Mouse (Mus musculus) midbrain, postnatal 0 days (tissue): ENCODE measurements around the gene Ap1g1. TPM values are rescaled to one million over a fixed set of nuclear protein-coding genes. Genes with fewer than 3 reads are reported as not detected.

Experiments used
- ATAC-seq: fragments of 200-750 bp; cut with Nextera tagmentation; 2 replicates; pipeline ENCODE4 v1.8.0; 2017; ENCODE audit warnings: moderate number of reproducible peaks, mild to moderate bottlenecking, moderate TSS enrichment, moderate library complexity; ENCODE audit not compliant: low FRiP score
- DNase-seq: peaks from one replicate; pipeline ENCODE4 v3.0.0-alpha.2; 2015; ENCODE audit warnings: low spot score
- H3K27ac ChIP-seq: fragments of 300-500 bp; sonication (generic); 2 replicates; pipeline ENCODE4 v1.5.1; 2014; ENCODE audit warnings: low read depth, mild to moderate bottlenecking, low read length, mixed read lengths
- H3K27me3 ChIP-seq: fragments of 300-500 bp; sonication (generic); 2 replicates; pipeline ENCODE4 v1.6.1; 2014; ENCODE audit warnings: low read length, control low read depth, mixed read lengths; ENCODE audit not compliant: insufficient read depth
- H3K36me3 ChIP-seq: fragments of 300-500 bp; sonication (generic); 2 replicates; pipeline ENCODE4 v1.6.1; 2014; ENCODE audit warnings: low read length, control low read depth, mixed read lengths; ENCODE audit not compliant: insufficient read depth
- H3K4me1 ChIP-seq: fragments of 300-500 bp; sonication (generic); 2 replicates; pipeline ENCODE4 v1.6.1; 2014; ENCODE audit warnings: mild to moderate bottlenecking, control low read depth, antibody characterized with exemption, low read length, mixed read lengths; ENCODE audit not compliant: insufficient read depth
- H3K4me2 ChIP-seq: fragments of 300-500 bp; sonication (generic); 2 replicates; pipeline ENCODE4 v1.6.1; 2014; ENCODE audit warnings: low read depth, mild to moderate bottlenecking, low read length, mixed read lengths; ENCODE audit not compliant: poor library complexity, severe bottlenecking
- H3K4me3 ChIP-seq: fragments of 300-500 bp; sonication (generic); 2 replicates; pipeline ENCODE4 v1.5.1; 2014; ENCODE audit warnings: low read depth, mild to moderate bottlenecking, low read length, moderate library complexity
- H3K9ac ChIP-seq: fragments of 300-500 bp; sonication (generic); replicated peaks from 2 replicates; pipeline ENCODE4 v1.6.1; 2014; ENCODE audit warnings: mild to moderate bottlenecking, low read length, moderate library complexity, mixed read lengths; ENCODE audit not compliant: poor library complexity, severe bottlenecking
- H3K9me3 ChIP-seq: fragments of 300-500 bp; sonication (generic); 2 replicates; pipeline ENCODE4 v1.6.1; 2016; ENCODE audit warnings: low read length, control low read depth
- CTCF ChIP-seq: IDR thresholded peaks from 2 replicates; pipeline ENCODE4 v1.5.1; 2016; ENCODE audit warnings: antibody characterized with exemption, mild to moderate bottlenecking
- WGBS: fragments of 180-500 bp; shearing (Covaris S2); extraction: QIAGEN DNeasy Blood & Tissue Kit; methylation state at CpG from one replicate; pipeline ENCODE4 v1.1.7; 2014; 5-methylcytosine and 5-hydroxymethylcytosine counted together
- polyA plus RNA-seq: library from polyadenylated mRNA; unstranded; fragments of >200 nt; fragmentation: Nextera tagmentation; extraction: Ambion mirVana; gene quantifications from 2 replicates; pipeline ENCODE4 v1.2.1, GENCODE M21; 2015
- total RNA-seq: library from RNA; depleted of rRNA; stranded (reverse); fragments of >200 nt; gene quantifications from 2 replicates; pipeline ENCODE4 v1.2.3, GENCODE M21; 2014

Ap1g1 gene
- total and polyA plus RNA-seq, 2 experiments from 2014 or later, result 40.2 to 74.4 TPM

GRCm38 (mm10) chr8:109890794-109891585 lies 112.6 kb downstream of the Ap1g1 start:
- no peaks in the 10 kb centered on the region for H3K4me1 ChIP-seq
- H3K27me3 ChIP-seq, result no peaks in the 10 kb centered on the region
- no peak for TF ChIP-seq CTCF
- 93% methylated on average over 3 of the region's 3 CpGs for WGBS
- H3K4me3 ChIP-seq, result no peak overlapping the region
- H3K9ac ChIP-seq, result no peak overlapping the region
- no peaks in the 10 kb centered on the region for H3K9me3 ChIP-seq
- H3K4me2 ChIP-seq, result no peak overlapping the region
- no peaks in the 10 kb centered on the region for H3K36me3 ChIP-seq
- DNase-seq, result no peak
- no peak overlapping the region for H3K27ac ChIP-seq
- ATAC-seq, result no peak

DNA sequence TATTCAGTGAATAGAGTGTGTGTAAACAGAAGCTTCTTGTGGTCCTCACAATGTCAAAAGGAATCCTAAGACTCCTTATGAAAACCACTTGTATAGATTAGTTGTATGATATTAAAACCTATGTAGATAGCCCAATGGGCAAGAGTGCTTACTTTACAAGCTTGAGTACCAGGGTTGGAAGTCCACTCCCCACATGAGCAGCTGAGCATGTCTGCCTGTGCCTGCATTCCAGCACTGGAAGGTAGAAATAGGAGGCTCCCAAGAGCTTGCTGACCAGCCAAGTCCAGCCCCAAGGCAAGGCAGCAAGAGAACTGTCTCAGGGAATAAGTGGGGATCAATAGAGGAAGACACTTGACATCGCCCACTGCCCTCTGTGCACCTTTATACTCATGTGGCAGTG lies 116.3 kb downstream of the Ap1g1 start:
- H3K36me3 ChIP-seq, result no peaks in the 10 kb centered on the region
- no peak for TF ChIP-seq CTCF
- WGBS, result 100% methylated on average over 1 of the region's 1 CpGs

GRCm38 (mm10) chr8:109895355-109895754 lies 117.0 kb downstream of the Ap1g1 start:
- ATAC-seq, result no peak

More for the DNA sequence above, 116.3 kb downstream of the Ap1g1 start:
- no peak for ATAC-seq
- Histone ChIP-seq H3K27ac (no peak overlapping the region), H3K4me3 (no peak overlapping the region), H3K27me3 (no peaks in the 10 kb centered on the region), H3K9ac (no peak overlapping the region), H3K4me1 (no peaks in the 10 kb centered on the region), H3K9me3 (no peaks in the 10 kb centered on the region), H3K4me2 (no peak overlapping the region)
- no peak for DNase-seq

DNA sequence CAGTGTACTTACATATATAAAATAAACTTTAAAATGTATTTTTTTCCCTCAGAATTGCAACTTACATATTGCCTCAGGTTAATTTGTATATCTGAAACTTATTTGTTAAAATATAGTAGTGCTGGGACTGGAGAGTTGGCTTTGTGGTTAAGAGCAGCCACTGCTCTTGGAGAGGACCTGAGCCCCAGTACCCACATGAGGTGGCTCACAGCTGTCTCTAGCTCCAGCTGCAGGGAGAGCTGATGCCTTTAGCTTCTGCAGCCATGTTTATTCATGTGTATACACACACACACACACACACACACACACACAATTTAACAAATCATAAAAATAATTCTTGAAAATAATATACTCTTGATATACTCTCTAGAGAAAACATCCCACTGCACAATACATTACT lies 124.0 kb downstream of the Ap1g1 start:
- H3K27ac ChIP-seq, result no peak overlapping the region
- H3K27me3 ChIP-seq, result no peaks in the 10 kb centered on the region
- DNase-seq (no peak), ATAC-seq (no peak)
- H3K9me3 ChIP-seq, result no peaks in the 10 kb centered on the region
- peaks cover 13% of the 10 kb centered on the region; the same call in 1 of the 2 replicates for H3K36me3 ChIP-seq
- no peak overlapping the region for H3K4me2 ChIP-seq
- H3K4me3 ChIP-seq, result no peak overlapping the region
- no peaks in the 10 kb centered on the region for H3K4me1 ChIP-seq
- H3K9ac ChIP-seq, result no peak overlapping the region
- TF ChIP-seq CTCF, result no peak

More at GRCm38 (mm10) chr8:109895355-109895754, 117.0 kb downstream of the Ap1g1 start:
- H3K9ac ChIP-seq, result no peak overlapping the region
- H3K9me3 ChIP-seq, result no peaks in the 10 kb centered on the region
- H3K4me1 ChIP-seq, result no peaks in the 10 kb centered on the region
- 92% methylated on average over 12 of the region's 12 CpGs for WGBS
- H3K27ac ChIP-seq, result no peak overlapping the region
- no peaks in the 10 kb centered on the region for H3K27me3 ChIP-seq
- H3K4me2 ChIP-seq, result no peak overlapping the region
- TF ChIP-seq CTCF, result no peak
- no peak for DNase-seq
- H3K4me3 ChIP-seq, result no peak overlapping the region
- H3K36me3 ChIP-seq, result no peaks in the 10 kb centered on the region

DNA sequence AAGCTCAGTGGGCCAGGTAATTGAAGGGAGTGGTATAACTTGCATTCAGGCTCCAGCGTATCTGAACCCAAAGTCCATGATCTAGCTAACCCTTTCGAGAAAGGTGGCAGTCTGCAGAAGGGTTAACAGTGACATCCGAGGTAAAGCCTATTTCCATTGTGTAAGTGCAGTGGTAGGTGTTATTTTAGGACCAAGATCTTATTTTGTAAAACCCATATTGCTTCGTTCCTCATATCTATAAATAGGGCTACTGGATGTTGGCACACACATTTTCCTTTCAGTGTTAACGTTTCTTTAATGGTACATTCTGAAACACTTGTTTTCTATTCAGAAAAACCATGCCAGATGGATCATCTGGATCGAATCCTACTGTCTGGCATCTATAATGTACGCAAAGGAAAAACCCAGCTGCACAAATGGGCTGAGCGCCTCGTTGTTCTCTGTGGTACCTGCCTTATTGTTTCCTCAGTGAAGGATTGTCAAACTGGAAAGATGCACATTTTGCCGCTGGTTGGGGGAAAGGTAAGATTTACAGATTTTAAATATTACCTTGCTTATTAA lies 125.6 kb downstream of the Ap1g1 start:
- no peak for ATAC-seq
- peaks cover 24% of the 10 kb centered on the region; the same call in 1 of the 2 replicates for H3K36me3 ChIP-seq
- no peaks in the 10 kb centered on the region for H3K9me3 ChIP-seq
- no peak overlapping the region for H3K27ac ChIP-seq
- no peak for TF ChIP-seq CTCF
- no peak for DNase-seq
- no peak overlapping the region for H3K4me2 ChIP-seq
- H3K27me3 ChIP-seq, result no peaks in the 10 kb centered on the region
- H3K4me1 ChIP-seq, result no peaks in the 10 kb centered on the region
- H3K4me3 ChIP-seq, result no peak overlapping the region
- H3K9ac ChIP-seq, result no peak overlapping the region
- 89% methylated on average over 10 of the region's 10 CpGs for WGBS

GRCm38 (mm10) chr8:109904928-109905668 lies 126.7 kb downstream of the Ap1g1 start:
- Histone ChIP-seq H3K9me3 (no peaks in the 10 kb centered on the region), H3K4me2 (no peak overlapping the region), H3K27me3 (no peaks in the 10 kb centered on the region), H3K9ac (no peak overlapping the region), H3K4me3 (no peak overlapping the region), H3K27ac (no peak overlapping the region), H3K4me1 (no peaks in the 10 kb centered on the region), H3K36me3 (peaks cover 33% of the 10 kb centered on the region)
- ATAC-seq, result no peak
- no peak for TF ChIP-seq CTCF
- DNase-seq, result no peak
- 95% methylated on average over 1 of the region's 1 CpGs for WGBS
